Mouse (Mus musculus): Measurements from ENCODE around the gene Zbp1.

GRCm38 (mm10) chr2:173181901-173182300 is 36.8 kb downstream of the Zbp1 start:
- TF ChIP-seq CTCF (IDR thresholded peaks at IDR 0.05; ENCODE audit: low read depth, low read length) (no peak), POLR2A (IDR thresholded peaks at IDR 0.05; ENCODE audit: borderline replicate concordance, low read depth, low read length) (no peak)

All from bone marrow macrophage, adult 2 months (primary cell).